Mouse (Mus musculus): ENCODE measurements around the gene Rnf167. TPM values are rescaled to one million over a fixed set of nuclear protein-coding genes. Genes with fewer than 3 reads are reported as not detected.

The Rnf167 gene
- polyA plus RNA-seq, 1 experiment, result 77.6 TPM

DNA sequence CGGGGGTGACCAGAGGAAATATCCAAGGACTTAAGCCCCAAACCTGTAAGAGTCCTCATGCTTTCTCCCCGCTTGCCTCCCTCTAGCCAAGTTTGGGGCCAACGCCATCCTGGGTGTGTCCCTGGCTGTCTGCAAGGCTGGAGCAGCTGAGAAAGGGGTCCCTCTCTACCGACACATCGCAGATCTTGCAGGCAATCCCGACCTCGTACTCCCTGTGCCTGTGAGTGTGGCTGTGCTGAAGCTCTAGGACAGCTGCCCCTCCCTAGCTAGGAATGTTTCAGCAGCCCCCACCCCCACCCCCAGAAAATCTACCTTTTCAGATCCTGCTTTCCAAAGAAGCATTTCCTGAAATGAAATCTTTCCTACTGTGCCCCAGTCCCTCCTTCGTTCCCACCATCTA, 11.9 kb downstream of the Rnf167 start:
- Histone ChIP-seq H3K4me1 (ENCODE audit: control insufficient read depth, insufficient read depth, low read length) (peaks cover 16% of the 10 kb centered on the region), H3K27ac (ENCODE audit: control insufficient read depth, insufficient read depth, low read depth, low read length) (no peak overlapping the region), H3K27me3 (ENCODE audit: control insufficient read depth, insufficient read depth, low read length) (no peaks in the 10 kb centered on the region), H3K36me3 (ENCODE audit: control insufficient read depth, insufficient read depth, low read length) (no peaks in the 10 kb centered on the region; the same call in 1 of the 2 replicates), H3K4me3 (ENCODE audit: control insufficient read depth, low read depth, low read length) (no peak overlapping the region)
- no peak for TF ChIP-seq POLR2A (IDR thresholded peaks at IDR 0.05; ENCODE audit: control insufficient read depth, low read depth, low read length)
- no peak for TF ChIP-seq CTCF (IDR thresholded peaks at IDR 0.05; ENCODE audit: control insufficient read depth, insufficient read depth, insufficient replicate concordance, low read depth, low read length)

DNA sequence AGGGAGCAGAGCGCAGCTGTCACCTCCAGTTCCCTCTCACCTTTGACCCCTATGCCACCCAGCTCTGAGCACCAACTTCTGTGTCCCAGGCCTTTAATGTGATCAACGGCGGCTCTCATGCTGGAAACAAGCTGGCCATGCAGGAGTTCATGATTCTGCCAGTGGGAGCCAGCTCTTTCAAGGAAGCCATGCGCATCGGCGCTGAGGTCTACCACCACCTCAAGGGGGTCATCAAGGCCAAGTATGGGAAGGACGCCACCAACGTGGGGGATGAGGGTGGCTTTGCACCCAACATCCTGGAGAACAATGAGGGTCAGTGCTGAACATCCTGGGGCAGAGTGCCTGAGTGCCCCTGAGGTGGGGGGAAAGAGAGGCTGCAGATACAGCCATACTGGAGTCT, 13.5 kb downstream of the Rnf167 start:
- Histone ChIP-seq H3K27ac (ENCODE audit: control insufficient read depth, insufficient read depth, low read depth, low read length) (no peak overlapping the region), H3K4me1 (ENCODE audit: control insufficient read depth, insufficient read depth, low read length) (peaks cover 16% of the 10 kb centered on the region), H3K4me3 (ENCODE audit: control insufficient read depth, low read depth, low read length) (no peak overlapping the region), H3K27me3 (ENCODE audit: control insufficient read depth, insufficient read depth, low read length) (no peaks in the 10 kb centered on the region), H3K36me3 (ENCODE audit: control insufficient read depth, insufficient read depth, low read length) (no peaks in the 10 kb centered on the region; the same call in none of the 2 replicates)
- TF ChIP-seq POLR2A (IDR thresholded peaks at IDR 0.05; ENCODE audit: control insufficient read depth, low read depth, low read length) (no peak), CTCF (IDR thresholded peaks at IDR 0.05; ENCODE audit: control insufficient read depth, insufficient read depth, insufficient replicate concordance, low read depth, low read length) (no peak)

DNA sequence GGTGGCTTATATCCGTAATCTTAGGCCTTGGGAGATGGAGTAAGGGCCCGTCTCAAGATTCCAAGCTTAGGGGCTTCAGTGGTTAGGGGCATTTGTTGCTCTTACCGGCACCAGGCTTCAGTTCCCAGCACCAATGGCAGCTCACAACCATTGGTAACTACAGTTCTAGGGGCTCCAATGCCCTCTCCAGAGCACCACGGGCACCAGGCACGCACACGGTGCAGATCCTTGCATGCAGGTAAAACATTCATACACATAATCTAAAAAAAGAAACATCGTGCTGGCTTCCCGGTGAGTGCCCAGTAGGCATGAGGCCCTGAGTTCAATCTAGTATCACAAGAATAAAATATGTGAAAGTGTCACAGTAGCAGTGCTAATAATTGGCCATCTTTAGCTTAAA, 16.1 kb downstream of the Rnf167 start:
- no peak overlapping the region for H3K27ac ChIP-seq (ENCODE audit: control insufficient read depth, insufficient read depth, low read depth, low read length)
- TF ChIP-seq CTCF (IDR thresholded peaks at IDR 0.05; ENCODE audit: control insufficient read depth, insufficient read depth, insufficient replicate concordance, low read depth, low read length), result no peak
- no peak for TF ChIP-seq POLR2A (IDR thresholded peaks at IDR 0.05; ENCODE audit: control insufficient read depth, low read depth, low read length)
- no peak overlapping the region for H3K4me3 ChIP-seq (ENCODE audit: control insufficient read depth, low read depth, low read length)
- no peaks in the 10 kb centered on the region for H3K4me1 ChIP-seq (ENCODE audit: control insufficient read depth, insufficient read depth, low read length)
- H3K36me3 ChIP-seq (ENCODE audit: control insufficient read depth, insufficient read depth, low read length), result no peaks in the 10 kb centered on the region; the same call in none of the 2 replicates
- no peaks in the 10 kb centered on the region for H3K27me3 ChIP-seq (ENCODE audit: control insufficient read depth, insufficient read depth, low read length)

DNA sequence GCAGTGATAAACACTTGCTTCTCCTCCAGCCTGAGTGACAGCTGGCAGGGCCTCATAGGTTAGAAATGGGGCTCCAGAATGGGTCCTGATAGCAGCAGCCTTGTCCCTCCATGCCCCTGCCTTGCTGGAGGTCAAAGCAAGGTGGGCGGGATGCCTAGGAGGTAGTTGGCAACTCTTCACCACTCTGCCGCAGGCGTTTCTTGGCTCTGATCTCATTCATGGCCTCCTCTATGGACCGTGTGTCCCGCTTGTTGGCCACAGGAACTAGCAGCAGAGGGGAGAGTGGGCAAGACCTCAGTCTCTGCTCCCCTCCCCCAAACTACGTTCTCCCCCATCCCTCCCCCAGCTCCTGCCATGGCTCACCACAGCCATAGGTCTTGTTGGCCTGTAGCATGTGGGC, 16.9 kb downstream of the Rnf167 start:
- Histone ChIP-seq H3K27me3 (ENCODE audit: control insufficient read depth, insufficient read depth, low read length) (no peaks in the 10 kb centered on the region), H3K27ac (ENCODE audit: control insufficient read depth, insufficient read depth, low read depth, low read length) (no peak overlapping the region), H3K36me3 (ENCODE audit: control insufficient read depth, insufficient read depth, low read length) (no peaks in the 10 kb centered on the region; the same call in none of the 2 replicates), H3K4me3 (ENCODE audit: control insufficient read depth, low read depth, low read length) (no peak overlapping the region), H3K4me1 (ENCODE audit: control insufficient read depth, insufficient read depth, low read length) (peaks cover 4% of the 10 kb centered on the region)
- TF ChIP-seq CTCF (IDR thresholded peaks at IDR 0.05; ENCODE audit: control insufficient read depth, insufficient read depth, insufficient replicate concordance, low read depth, low read length), result no peak
- TF ChIP-seq POLR2A (IDR thresholded peaks at IDR 0.05; ENCODE audit: control insufficient read depth, low read depth, low read length), result no peak

DNA sequence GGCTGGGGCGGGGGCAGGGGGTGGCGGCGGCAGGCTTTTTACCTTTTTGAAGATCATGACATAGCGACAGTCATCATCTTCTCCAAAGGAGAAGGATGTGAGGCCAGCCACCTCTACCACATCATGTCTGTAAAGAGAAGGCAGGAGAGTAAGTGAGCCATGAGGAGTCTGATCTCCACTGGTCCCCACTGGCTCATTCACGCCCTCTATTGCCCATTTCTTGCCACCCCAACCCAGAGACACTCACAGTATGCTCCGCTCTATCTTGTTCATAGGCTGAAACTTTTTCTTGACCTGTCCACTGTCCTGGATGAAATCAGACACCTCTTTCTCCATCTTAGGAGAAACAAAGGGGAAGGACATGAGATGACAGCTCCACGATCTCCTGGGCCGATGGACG, 17.7 kb downstream of the Rnf167 start:
- no peaks in the 10 kb centered on the region; the same call in none of the 2 replicates for H3K36me3 ChIP-seq (ENCODE audit: control insufficient read depth, insufficient read depth, low read length)
- no peak overlapping the region for H3K27ac ChIP-seq (ENCODE audit: control insufficient read depth, insufficient read depth, low read depth, low read length)
- H3K4me3 ChIP-seq (ENCODE audit: control insufficient read depth, low read depth, low read length), result no peak overlapping the region
- TF ChIP-seq CTCF (IDR thresholded peaks at IDR 0.05; ENCODE audit: control insufficient read depth, insufficient read depth, insufficient replicate concordance, low read depth, low read length) (no peak), POLR2A (IDR thresholded peaks at IDR 0.05; ENCODE audit: control insufficient read depth, low read depth, low read length) (no peak)
- no peaks in the 10 kb centered on the region for H3K27me3 ChIP-seq (ENCODE audit: control insufficient read depth, insufficient read depth, low read length)
- peaks cover 7% of the 10 kb centered on the region for H3K4me1 ChIP-seq (ENCODE audit: control insufficient read depth, insufficient read depth, low read length)

DNA sequence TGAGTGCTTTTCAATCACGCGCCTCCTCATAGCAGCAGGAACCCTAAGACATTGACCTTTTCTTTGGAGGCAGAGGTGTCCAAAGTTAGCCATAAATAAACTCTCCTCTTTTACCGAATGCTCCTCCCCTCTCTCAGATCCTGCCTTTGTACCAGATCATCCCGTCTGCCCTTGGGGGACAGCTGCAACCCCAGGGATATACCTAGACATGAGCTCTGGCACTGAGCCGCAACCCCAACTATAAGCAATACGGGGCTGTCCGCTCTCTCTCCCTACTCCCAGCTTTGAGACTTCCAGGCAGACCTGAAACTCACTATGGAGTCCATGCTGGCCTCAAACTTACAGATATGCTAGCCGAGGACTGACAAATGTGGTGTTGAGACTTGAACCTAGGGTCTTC, 19.7 kb downstream of the Rnf167 start:
- Histone ChIP-seq H3K36me3 (ENCODE audit: control insufficient read depth, insufficient read depth, low read length) (no peaks in the 10 kb centered on the region; the same call in 1 of the 2 replicates), H3K27ac (ENCODE audit: control insufficient read depth, insufficient read depth, low read depth, low read length) (no peak overlapping the region), H3K4me3 (ENCODE audit: control insufficient read depth, low read depth, low read length) (no peak overlapping the region), H3K4me1 (ENCODE audit: control insufficient read depth, insufficient read depth, low read length) (peaks cover 16% of the 10 kb centered on the region), H3K27me3 (ENCODE audit: control insufficient read depth, insufficient read depth, low read length) (no peaks in the 10 kb centered on the region)
- TF ChIP-seq POLR2A (IDR thresholded peaks at IDR 0.05; ENCODE audit: control insufficient read depth, low read depth, low read length) (no peak), CTCF (IDR thresholded peaks at IDR 0.05; ENCODE audit: control insufficient read depth, insufficient read depth, insufficient replicate concordance, low read depth, low read length) (no peak)

DNA sequence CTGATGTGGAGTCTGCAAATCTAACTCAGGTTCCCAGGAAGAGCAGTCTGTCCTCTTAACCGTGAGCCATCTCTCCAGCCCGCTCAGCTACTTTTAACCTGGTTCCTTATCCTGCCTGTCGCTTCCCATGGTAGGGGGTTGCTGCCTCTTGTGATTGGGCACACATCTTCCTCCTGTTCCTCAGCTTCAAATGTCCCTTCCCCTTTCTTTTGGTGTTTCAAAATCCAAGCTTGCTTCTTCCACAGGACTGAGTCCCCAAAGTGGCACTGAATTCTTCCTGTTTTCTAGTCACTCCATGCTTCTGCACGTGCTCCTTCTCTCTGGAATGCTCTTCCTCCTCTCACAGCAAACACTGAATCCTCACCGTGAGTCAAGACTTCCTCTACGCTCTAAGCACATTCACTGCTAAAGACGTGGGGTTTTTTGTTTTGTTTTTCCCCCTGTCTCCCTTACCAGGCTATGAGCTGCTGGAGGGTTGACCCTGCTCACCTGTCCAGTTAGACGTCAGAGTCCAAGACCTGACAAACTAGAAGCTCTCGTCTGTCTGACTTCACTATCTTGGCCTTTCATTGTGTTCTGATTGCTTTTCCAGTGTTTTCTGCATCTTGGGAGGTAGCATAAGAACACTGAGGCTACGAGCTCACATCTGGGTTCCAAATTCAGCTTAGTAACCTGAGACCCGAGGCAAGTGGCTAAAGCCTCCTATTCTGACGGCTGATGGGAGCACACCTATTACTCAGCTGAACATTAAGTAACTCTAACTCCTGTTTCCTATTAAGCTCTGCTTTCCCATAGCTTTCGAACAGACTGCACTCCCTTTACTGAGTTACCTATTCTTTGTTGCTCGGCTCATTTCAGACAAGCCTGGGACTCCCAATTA, 20.5 kb downstream of the Rnf167 start:
- no peaks in the 10 kb centered on the region for H3K27me3 ChIP-seq (ENCODE audit: control insufficient read depth, insufficient read depth, low read length)
- H3K4me3 ChIP-seq (ENCODE audit: control insufficient read depth, low read depth, low read length), result peak overlapping the region; percentile 3; the same call in 1 of the 2 replicates
- H3K27ac ChIP-seq (ENCODE audit: control insufficient read depth, insufficient read depth, low read depth, low read length), result no peak overlapping the region
- H3K4me1 ChIP-seq (ENCODE audit: control insufficient read depth, insufficient read depth, low read length), result peaks cover 16% of the 10 kb centered on the region
- no peaks in the 10 kb centered on the region; the same call in 1 of the 2 replicates for H3K36me3 ChIP-seq (ENCODE audit: control insufficient read depth, insufficient read depth, low read length)
- TF ChIP-seq POLR2A (IDR thresholded peaks at IDR 0.05; ENCODE audit: control insufficient read depth, low read depth, low read length), result no peak
- TF ChIP-seq CTCF (IDR thresholded peaks at IDR 0.05; ENCODE audit: control insufficient read depth, insufficient read depth, insufficient replicate concordance, low read depth, low read length), result no peak
